Mouse (Mus musculus) midbrain, embryonic 15.5 days (tissue): ENCODE data around the gene Prss30. TPM values are rescaled to one million over a fixed set of nuclear protein-coding genes. Genes with fewer than 3 reads are reported as not detected.
A peak's percentile ranks its signal among the peaks of the same experiment; 100 is the strongest.

Experiments
- ATAC-seq: fragments of 200-750 bp; cut with Nextera tagmentation; replicated peaks from 2 replicates; pipeline ENCODE4 v1.8.0; 2017; ENCODE audit warnings: moderate TSS enrichment
- H3K27ac ChIP-seq: fragments of 300-500 bp; sonication (generic); 2 replicates; pipeline ENCODE4 v1.5.1; 2015; ENCODE audit warnings: mild to moderate bottlenecking, inconsistent platforms
- H3K27me3 ChIP-seq: fragments of 300-500 bp; sonication (generic); replicated peaks from 2 replicates; pipeline ENCODE4 v1.6.1; 2015; ENCODE audit warnings: inconsistent platforms
- H3K36me3 ChIP-seq: fragments of 300-500 bp; sonication (generic); replicated peaks from 2 replicates; pipeline ENCODE4 v1.6.1; 2015; ENCODE audit warnings: inconsistent platforms
- H3K4me1 ChIP-seq: fragments of 300-500 bp; sonication (generic); 2 replicates; pipeline ENCODE4 v1.6.1; 2015; ENCODE audit warnings: inconsistent platforms
- H3K4me2 ChIP-seq: fragments of 300-500 bp; sonication (generic); 2 replicates; pipeline ENCODE4 v1.6.1; 2015; ENCODE audit warnings: inconsistent platforms, mild to moderate bottlenecking, moderate library complexity
- H3K4me3 ChIP-seq: fragments of 300-500 bp; sonication (generic); 2 replicates; pipeline ENCODE4 v1.5.1; 2015; ENCODE audit warnings: mild to moderate bottlenecking, inconsistent platforms
- H3K9ac ChIP-seq: fragments of 300-500 bp; sonication (generic); 2 replicates; pipeline ENCODE4 v1.6.1; 2015; ENCODE audit warnings: mild to moderate bottlenecking, inconsistent platforms
- H3K9me3 ChIP-seq: fragments of 300-500 bp; sonication (generic); 2 replicates; pipeline ENCODE4 v1.6.1; 2016; ENCODE audit warnings: inconsistent platforms
- WGBS: fragments of 180-500 bp; shearing (Covaris S2); methylation state at CpG from one replicate; pipeline ENCODE4 v1.1.7; 2015; ENCODE audit warnings: mixed read lengths; 5-methylcytosine and 5-hydroxymethylcytosine counted together
- microRNA-seq: library from miRNA; unstranded; fragments of <30 nt; microRNA quantifications from one replicate; pipeline ENCODE4, GENCODE M21; 2016
- polyA plus RNA-seq: library from polyadenylated mRNA; unstranded; fragments of >200 nt; fragmentation: Nextera tagmentation; extraction: Ambion mirVana; gene quantifications from 2 replicates; pipeline ENCODE4 v1.2.1, GENCODE M21; 2015

The Prss30 gene
- polyA plus RNA-seq, 1 experiment from 2014 or later, result not detected

DNA sequence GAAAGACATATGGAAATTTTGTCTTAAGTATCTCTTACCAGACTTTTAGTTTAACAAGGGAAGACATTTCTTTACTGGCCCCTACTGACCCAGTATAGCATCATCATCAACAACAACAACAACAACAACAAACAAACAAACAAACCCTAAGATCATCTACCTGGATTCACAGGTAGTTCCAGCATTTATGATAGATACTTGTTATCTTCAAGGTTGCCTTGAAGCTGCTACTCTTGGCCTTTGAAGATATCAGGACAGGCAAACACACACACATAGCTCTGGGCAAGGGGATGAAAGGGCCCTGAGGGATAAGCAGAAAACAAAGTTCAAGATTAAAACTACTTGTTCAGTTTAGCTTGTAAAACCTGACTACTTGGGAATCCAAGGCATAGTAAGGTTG is 39.0 kb downstream of the Prss30 start, which contains the start of gene Sbp:
Sbp (plus strand) TSS at position 301 of the 400 bp plus-strand sequence.
- Histone ChIP-seq H3K9me3 (no peaks in the 10 kb centered on the region), H3K27ac (no peak within 1 kb of the TSS), H3K36me3 (no peaks in the 10 kb centered on the region), H3K9ac (no peak within 1 kb of the TSS), H3K4me1 (no peaks in the 10 kb centered on the region), H3K27me3 (0 out of 2 replicates have a peak, but pooled peaks cover 2% of the 10 kb centered on the region), H3K4me2 (no peak within 1 kb of the TSS), H3K4me3 (no peak within 1 kb of the TSS)
- ATAC-seq, result no peak

DNA sequence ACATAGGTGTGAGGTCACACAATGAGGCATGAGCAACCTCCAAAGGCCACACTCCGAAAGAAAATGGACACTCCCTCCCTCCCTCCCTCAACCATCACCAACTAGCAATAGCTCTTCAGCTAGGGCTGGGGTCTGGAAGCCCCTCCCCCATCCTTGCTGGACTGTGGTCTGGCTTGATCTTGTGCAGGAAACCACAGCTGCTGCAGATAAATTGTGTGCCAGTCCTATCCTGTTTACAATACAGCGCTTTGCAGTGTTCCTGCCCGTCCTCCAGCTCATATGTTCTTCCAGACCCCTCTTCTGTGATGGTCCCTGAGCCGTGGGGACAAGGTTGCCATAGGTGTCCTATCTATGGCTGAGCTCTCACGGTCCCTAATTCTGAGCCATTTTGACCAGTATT is 49.2 kb downstream of the Prss30 start:
- Histone ChIP-seq H3K4me2 (no peak overlapping the region), H3K4me1 (no peaks in the 10 kb centered on the region), H3K9me3 (no peaks in the 10 kb centered on the region), H3K27me3 (no peaks in the 10 kb centered on the region), H3K9ac (no peak overlapping the region), H3K27ac (no peak overlapping the region), H3K36me3 (no peaks in the 10 kb centered on the region), H3K4me3 (no peak overlapping the region)
- WGBS, result 91% methylated on average over 5 of the region's 5 CpGs
- no peak for ATAC-seq

DNA sequence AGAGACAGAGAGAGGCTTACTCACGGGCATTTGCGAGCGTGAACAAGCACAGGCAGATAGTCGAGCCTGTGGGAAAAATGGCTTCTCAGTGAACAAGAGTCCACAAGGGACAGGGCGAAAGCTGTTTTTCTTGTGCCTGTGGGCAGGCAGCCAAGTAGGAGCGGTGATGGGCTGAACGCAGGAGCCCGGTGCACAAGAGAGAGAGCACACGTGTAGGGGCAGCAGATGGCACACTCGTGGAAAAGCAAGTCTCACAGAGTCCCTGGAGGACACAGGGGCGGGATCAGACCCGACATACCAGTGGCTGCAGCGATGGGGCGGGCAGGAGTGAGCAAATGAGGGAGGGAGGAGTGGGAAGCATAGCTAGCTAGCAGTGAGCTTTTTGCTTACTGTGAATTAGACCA is 55.3 kb downstream of the Prss30 start:
- Histone ChIP-seq H3K4me1 (peaks cover 8% of the 10 kb centered on the region), H3K9ac (peak overlapping the region; percentile 58), H3K36me3 (no peaks in the 10 kb centered on the region), H3K4me2 (peak overlapping the region; percentile 88), H3K4me3 (peak overlapping the region; percentile 67), H3K9me3 (no peaks in the 10 kb centered on the region), H3K27ac (peak overlapping the region; percentile 88), H3K27me3 (no peaks in the 10 kb centered on the region)
- peak; percentile 90 for ATAC-seq
- WGBS, result 0% methylated on average over 14 of the region's 14 CpGs

DNA sequence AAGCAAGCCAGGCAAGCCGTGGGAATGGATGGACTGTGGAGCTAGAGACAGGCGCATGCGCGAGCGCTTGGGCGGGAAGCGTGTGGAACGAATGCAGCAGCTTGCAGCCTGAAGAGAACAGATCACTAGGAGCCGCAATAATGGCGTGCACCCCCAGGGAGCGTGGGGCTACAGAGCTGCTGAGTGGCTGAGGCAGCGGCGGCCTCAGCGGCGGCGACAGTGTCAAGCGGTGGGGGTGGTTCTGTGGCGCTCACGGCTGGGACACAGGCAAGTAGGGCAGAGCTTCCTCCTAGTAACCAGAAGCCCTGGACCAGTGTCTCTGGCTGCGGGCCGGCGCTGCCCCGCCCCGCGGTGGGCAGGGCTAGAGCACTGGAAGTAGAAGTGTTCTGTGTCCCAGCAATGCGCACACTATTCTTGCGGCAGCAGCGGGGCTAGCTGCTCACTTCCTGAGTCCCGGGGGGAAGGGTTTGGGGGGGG is 55.8 kb downstream of the Prss30 start:
- Histone ChIP-seq H3K9ac (peak overlapping the region; percentile 58), H3K4me2 (peak overlapping the region; percentile 88), H3K27ac (peak overlapping the region; percentile 88), H3K4me1 (peaks cover 8% of the 10 kb centered on the region), H3K36me3 (no peaks in the 10 kb centered on the region), H3K9me3 (no peaks in the 10 kb centered on the region), H3K4me3 (peak overlapping the region; percentile 67), H3K27me3 (no peaks in the 10 kb centered on the region)
- ATAC-seq, result peak; percentile 98
- WGBS, result under 1% methylated on average over 29 of the region's 29 CpGs

Small RNAs within 50 kb of the gene (microRNA-seq; reads per million reads assigned to microRNA genes)
- gene Gm27700, result not detected

Other genes with a start within 250 kb of the Prss30 start
- 70.9 and 72.6 TPM in 2 replicates for gene Paqr4, start 239.7 kb downstream of the Prss30 start, polyA plus RNA-seq
- gene Kremen2, start 234.7 kb downstream of the Prss30 start, polyA plus RNA-seq, result 1.4 and 1.5 TPM in 2 replicates
- 242 and 257 TPM in 2 replicates for gene Flywch1, start 209.0 kb downstream of the Prss30 start, polyA plus RNA-seq
- 90.1 and 90.2 TPM in 2 replicates for gene Flywch2, start 194.5 kb downstream of the Prss30 start, polyA plus RNA-seq
- gene Srrm2, start 190.0 kb downstream of the Prss30 start, polyA plus RNA-seq, result 552 and 579 TPM in 2 replicates
- gene Elob, start 151.4 kb downstream of the Prss30 start, polyA plus RNA-seq, result 1,171 and 1,223 TPM in 2 replicates
- gene Prss33, start 144.5 kb downstream of the Prss30 start, polyA plus RNA-seq, result 0.15 and 0.22 TPM in 2 replicates
- gene Prss32, start 136.7 kb downstream of the Prss30 start, polyA plus RNA-seq, result not detected in 2 replicates
- 1.4 and 1.6 TPM in 2 replicates for gene Prss41, start 136.4 kb downstream of the Prss30 start, polyA plus RNA-seq
- gene Prss21, start 112.5 kb downstream of the Prss30 start, polyA plus RNA-seq, result not detected in 2 replicates
- not detected in 2 replicates for gene Dcpp1, start 99.7 kb downstream of the Prss30 start, polyA plus RNA-seq
- not detected in 2 replicates for gene Dcpp2, start 99.7 kb downstream of the Prss30 start, polyA plus RNA-seq
- not detected in 2 replicates for gene Dcpp3, start 63.1 kb downstream of the Prss30 start, polyA plus RNA-seq
- gene Sbp, start 38.9 kb downstream of the Prss30 start, polyA plus RNA-seq, result not detected in 2 replicates
- gene Sbpl, start 25.3 kb downstream of the Prss30 start, polyA plus RNA-seq, result not detected in 2 replicates
- not detected in 2 replicates for gene Prss22, start 17.5 kb upstream of the Prss30 start, polyA plus RNA-seq
- gene Prss27, start 57.6 kb upstream of the Prss30 start, polyA plus RNA-seq, result 0.36 and 0.44 TPM in 2 replicates
- gene Kctd5, start 92.9 kb upstream of the Prss30 start, polyA plus RNA-seq, result 73.4 and 77.9 TPM in 2 replicates
- gene Pdpk1, start 170.4 kb upstream of the Prss30 start, polyA plus RNA-seq, result 69.8 and 75.5 TPM in 2 replicates
- 32.1 and 39.6 TPM in 2 replicates for gene Amdhd2, start 183.2 kb upstream of the Prss30 start, polyA plus RNA-seq
- gene Atp6v0c, start 189.1 kb upstream of the Prss30 start, polyA plus RNA-seq, result 1,357 and 1,392 TPM in 2 replicates
- gene Tbc1d24, start 225.0 kb upstream of the Prss30 start, polyA plus RNA-seq, result 28.7 and 30.7 TPM in 2 replicates
- 5.1 and 5.4 TPM in 2 replicates for gene Ntn3, start 229.0 kb upstream of the Prss30 start, polyA plus RNA-seq
- 12.1 and 12.5 TPM in 2 replicates for gene Tedc2, start 240.3 kb upstream of the Prss30 start, polyA plus RNA-seq